22 mouse cellular contexts compared by ENCODE assay signal in genomic region chr2:165073381-165073781, GRCm38 (mm10). TPM values are rescaled to one million over a fixed set of nuclear protein-coding genes. Genes with fewer than 3 reads are reported as not detected.
A peak's percentile ranks its signal among the peaks of the same experiment; 100 is the strongest.
DNase-seq lines count a peak whose midpoint lies in the region; ATAC-seq lines count a peak whose summit lies in the region.
"Had no signal": no experiment of that assay in that cellular context is flagged by ENCODE, and none has a peak within 500 bp of the region (broad histone marks: within the 10 kb centered on the region; RNA-seq: fewer than 3 reads in every experiment).

No protein-coding gene starts in this region.

- H3K9ac ChIP-seq in embryonic facial prominence, embryonic 13.5 days, result peak overlapping the region; percentile 16; the same call in 1 of the 2 replicates
- H3K9ac ChIP-seq: limb, embryonic 15.5 days; midbrain, embryonic 13.5 days; stomach, embryonic 15.5 days had no signal

- H3K27ac ChIP-seq in embryonic facial prominence, embryonic 13.5 days, result no peak overlapping the region
- H3K27ac ChIP-seq in embryonic facial prominence, embryonic 10.5 days (replicated peaks), result no peak overlapping the region
- no peak overlapping the region for H3K27ac ChIP-seq in heart, embryonic 10.5 days
- H3K27ac ChIP-seq: limb, embryonic 15.5 days; midbrain, embryonic 13.5 days; stomach, embryonic 15.5 days had no signal

- 27% methylated on average over 9 of the region's 9 CpGs for WGBS in embryonic facial prominence, embryonic 13.5 days
- 30% methylated on average over 9 of the region's 9 CpGs for WGBS in embryonic facial prominence, embryonic 10.5 days
- 18% methylated on average over 9 of the region's 9 CpGs for WGBS in heart, embryonic 10.5 days

- peaks cover 9% of the 10 kb centered on the region for H3K4me1 ChIP-seq in embryonic facial prominence, embryonic 13.5 days
- H3K4me1 ChIP-seq in embryonic facial prominence, embryonic 10.5 days, result peaks cover 30% of the 10 kb centered on the region
- H3K4me1 ChIP-seq in heart, embryonic 10.5 days, result peaks cover 16% of the 10 kb centered on the region
- H3K4me1 ChIP-seq: limb, embryonic 15.5 days had no signal

- no peak overlapping the region for H3K4me2 ChIP-seq in embryonic facial prominence, embryonic 13.5 days
- H3K4me2 ChIP-seq: limb, embryonic 15.5 days; midbrain, embryonic 13.5 days; stomach, embryonic 15.5 days had no signal

- H3K9me3 ChIP-seq in embryonic facial prominence, embryonic 13.5 days, result no peaks in the 10 kb centered on the region
- H3K9me3 ChIP-seq in embryonic facial prominence, embryonic 10.5 days, result no peaks in the 10 kb centered on the region
- no peaks in the 10 kb centered on the region for H3K9me3 ChIP-seq in heart, embryonic 10.5 days
- H3K9me3 ChIP-seq: limb, embryonic 15.5 days; midbrain, embryonic 13.5 days; stomach, embryonic 15.5 days had no signal

- no peak for ATAC-seq in embryonic facial prominence, embryonic 13.5 days (ENCODE audit: insufficient number of reproducible peaks, insufficient read depth, low FRiP score, low TSS enrichment, low read depth)
- ATAC-seq: midbrain, embryonic 13.5 days had no signal

- no peak overlapping the region for H3K4me3 ChIP-seq in embryonic facial prominence, embryonic 13.5 days
- no peak overlapping the region for H3K4me3 ChIP-seq in embryonic facial prominence, embryonic 10.5 days
- H3K4me3 ChIP-seq in heart, embryonic 10.5 days, result no peak overlapping the region
- H3K4me3 ChIP-seq: limb, embryonic 15.5 days; midbrain, embryonic 13.5 days; stomach, embryonic 15.5 days had no signal

- no peak for DNase-seq in embryonic facial prominence, embryonic 10.5 days (ENCODE audit: low spot score)
- peak; percentile 37 to 42 for DNase-seq in layer of hippocampus, postnatal 14 days (ENCODE audit: low spot score in 2 of 2)
- no peak for DNase-seq in layer of hippocampus, postnatal 36 days
- peak; percentile 94 for DNase-seq in cerebellum, adult 11-12 months
- DNase-seq in cerebellum, postnatal 36 days, result peak; percentile 86 to 91
- DNase-seq in c-Kit-positive CD71-positive TER-119-positive erythroid progenitor cells, embryonic 14.5 days (ENCODE audit: low spot score), result no peak
- DNase-seq in heart, embryonic 10.5 days (ENCODE audit: low spot score), result no peak
- DNase-seq: adrenal gland, postnatal 10 days; kidney, adult 2 months; kidney, postnatal 4 days; lung, adult 18-20 months; lung, postnatal 4 days; thymus, postnatal 36 days had no signal

- no peaks in the 10 kb centered on the region for H3K36me3 ChIP-seq in embryonic facial prominence, embryonic 13.5 days
- H3K36me3 ChIP-seq in embryonic facial prominence, embryonic 10.5 days (replicated peaks), result no peaks in the 10 kb centered on the region
- no peaks in the 10 kb centered on the region for H3K36me3 ChIP-seq in heart, embryonic 10.5 days
- H3K36me3 ChIP-seq: limb, embryonic 15.5 days; midbrain, embryonic 13.5 days; stomach, embryonic 15.5 days had no signal

- peaks cover 77% of the 10 kb centered on the region for H3K27me3 ChIP-seq in embryonic facial prominence, embryonic 13.5 days
- peaks cover 87% of the 10 kb centered on the region for H3K27me3 ChIP-seq in embryonic facial prominence, embryonic 10.5 days (replicated peaks; ENCODE audit: low read depth, poor library complexity, severe bottlenecking)
- peaks cover 94% of the 10 kb centered on the region for H3K27me3 ChIP-seq in heart, embryonic 10.5 days (ENCODE audit: insufficient read depth, poor library complexity, severe bottlenecking)

RNA-seq across cellular contexts. Expression of gene 1700025C18Rik, which starts 17.2 kb away (rescaled TPM):
- not detected in 2 replicates for polyA plus RNA-seq in embryonic facial prominence, embryonic 13.5 days (2015; fragmentation: Nextera tagmentation; extraction: Ambion mirVana)
- polyA plus RNA-seq in embryonic facial prominence, embryonic 10.5 days (2016; fragmentation: Nextera tagmentation; extraction: Ambion mirVana), result not detected in 2 replicates
- not detected for total RNA-seq in layer of hippocampus, postnatal 14 days (2021)
- total RNA-seq in layer of hippocampus, postnatal 36 days (2021), result not detected
- not detected in 2 replicates for polyA plus RNA-seq in heart, embryonic 10.5 days (2016; fragmentation: Nextera tagmentation; extraction: Ambion mirVana)
- total RNA-seq: adrenal gland, postnatal 10 days; gastrocnemius, adult 8-10 months; heart, adult 18-20 months; left cerebral cortex, adult 8-10 months had no signal
- polyA plus RNA-seq: heart, postnatal 0 days; kidney, adult 2 months; limb, embryonic 15.5 days; midbrain, embryonic 13.5 days; small intestine, adult 2 months; stomach, embryonic 15.5 days had no signal

RNA-seq across cellular contexts. Expression of gene Cd40, which starts 18.0 kb away (rescaled TPM):
- polyA plus RNA-seq in embryonic facial prominence, embryonic 13.5 days (2015; fragmentation: Nextera tagmentation; extraction: Ambion mirVana), result 4.9 and 6.3 TPM in 2 replicates
- polyA plus RNA-seq in embryonic facial prominence, embryonic 10.5 days (2016; fragmentation: Nextera tagmentation; extraction: Ambion mirVana), result 5.0 and 6.2 TPM in 2 replicates
- 1 to 10 TPM in 1 of 2 experiments, under 1 TPM in 1; 0.67 to 3.0 TPM for total RNA-seq in layer of hippocampus, postnatal 14 days (2021)
- 1 to 10 TPM in 1 of 2 experiments, under 1 TPM in 1; 0.77 to 1.3 TPM for total RNA-seq in layer of hippocampus, postnatal 36 days (2021)
- 7.8 and 11.9 TPM in 2 replicates for polyA plus RNA-seq in heart, embryonic 10.5 days (2016; fragmentation: Nextera tagmentation; extraction: Ambion mirVana)

RNA-seq across cellular contexts. Expression of gene Ncoa5, which starts 38.7 kb away (rescaled TPM):
- 94.8 and 95.8 TPM in 2 replicates for polyA plus RNA-seq in embryonic facial prominence, embryonic 13.5 days (2015; fragmentation: Nextera tagmentation; extraction: Ambion mirVana)
- 98.9 TPM in 2 replicates for polyA plus RNA-seq in embryonic facial prominence, embryonic 10.5 days (2016; fragmentation: Nextera tagmentation; extraction: Ambion mirVana)
- 10 to 100 TPM; 53.2 to 57.4 TPM for total RNA-seq in layer of hippocampus, postnatal 14 days (2021)
- 10 to 100 TPM; 56.8 to 66.3 TPM for total RNA-seq in layer of hippocampus, postnatal 36 days (2021)
- 52.8 and 64.2 TPM in 2 replicates for polyA plus RNA-seq in heart, embryonic 10.5 days (2016; fragmentation: Nextera tagmentation; extraction: Ambion mirVana)

Comparison
In these comparisons a context has a peak if more than half of its experiments do, and no peak if none do; other contexts are left out.
1. DNase-seq: peak in layer of hippocampus, postnatal 14 days (2 of 2), cerebellum, adult 11-12 months (single experiment) and cerebellum, postnatal 36 days (2 of 2); none in embryonic facial prominence, embryonic 10.5 days (single experiment), layer of hippocampus, postnatal 36 days (0 of 2), c-Kit-positive CD71-positive TER-119-positive erythroid progenitor cells, embryonic 14.5 days (single experiment) and heart, embryonic 10.5 days (single experiment).